Mouse (Mus musculus): ENCODE data around the gene Lcmt2. TPM values are rescaled to one million over a fixed set of nuclear protein-coding genes. Genes with fewer than 3 reads are reported as not detected.

The Lcmt2 gene
- polyA plus RNA-seq (2012; rRNA removed) = 3.6 and 4.1 TPM in 2 replicates
- polyA plus RNA-seq (2014; fragmentation: Nextera tagmentation; extraction: Ambion mirVana) = 8.4 and 8.9 TPM in 2 replicates

DNA sequence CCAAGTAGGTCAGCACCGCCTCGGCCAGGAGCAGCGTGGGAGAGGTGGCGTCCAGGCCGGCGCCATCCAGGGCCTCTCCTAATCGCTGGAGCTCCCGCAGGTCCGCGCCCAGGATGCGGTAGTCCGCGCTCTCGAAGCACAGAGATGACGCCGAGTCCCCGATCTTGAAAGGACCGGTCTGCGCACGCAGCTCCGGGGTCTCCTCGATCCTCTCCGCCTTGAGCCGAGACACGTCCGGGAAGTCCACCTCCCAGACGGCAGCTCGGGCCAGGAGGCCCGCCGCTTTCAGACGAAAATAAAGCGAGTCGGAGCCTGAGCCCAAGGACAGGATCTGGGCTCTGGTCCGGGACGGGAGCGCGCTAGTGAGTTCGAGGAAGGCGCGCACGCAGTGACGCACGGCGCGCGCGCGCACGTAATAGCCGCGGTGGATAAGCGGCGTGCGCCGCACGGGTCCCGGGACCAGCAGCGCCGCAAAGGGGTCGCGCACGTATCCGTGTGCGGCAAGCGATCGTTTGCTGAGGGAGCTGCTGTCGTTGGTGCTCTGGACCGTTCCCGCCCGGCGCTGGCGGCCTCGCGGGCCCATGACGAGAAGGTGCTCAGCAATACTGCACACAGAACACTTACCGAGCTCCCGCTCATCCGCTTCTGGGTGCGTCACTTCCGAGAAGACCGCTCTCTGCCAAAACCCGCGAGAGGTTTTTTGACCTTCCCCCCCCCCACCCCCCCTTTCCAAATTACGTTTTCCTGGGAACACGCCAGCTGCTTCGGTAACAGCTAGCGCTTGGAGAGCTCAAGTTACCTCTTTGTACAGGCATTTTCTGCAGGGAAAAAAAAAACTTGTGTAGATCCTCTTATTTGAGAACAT is at the start of gene Lcmt2, which contains the start of gene Adal:
Lcmt2 (minus strand) TSS at position 636 of the 865 bp plus-strand sequence.
Adal (plus strand) TSS at position 411 of the 865 bp plus-strand sequence.
- H3K4me3 ChIP-seq (ENCODE audit: insufficient read depth in 1 of 2, low read depth in 2 of 2, low read length in 2 of 2) = peak within 1 kb of the TSS; percentile 77 to 89
- peak; percentile 98 for ATAC-seq (ENCODE audit: insufficient read depth)
- no peaks in the 10 kb centered on the region for H3K9me3 ChIP-seq (ENCODE audit: control insufficient read depth, low read length)
- peak; percentile 76 to 84 (median 76) for DNase-seq (ENCODE audit: low read depth in 3 of 3, low spot score in 3 of 3)
- peak within 1 kb of the TSS; percentile 90 for H3K9ac ChIP-seq (replicated peaks)
- TF ChIP-seq EP300 (IDR thresholded peaks at IDR 0.05; ENCODE audit: low read depth) = peak; percentile 47
- TF ChIP-seq CTCF (IDR thresholded peaks at IDR 0.05; ENCODE audit: low read depth) = no peak
- peaks cover 15 to 20% of the 10 kb centered on the region in 2 experiments for H3K4me1 ChIP-seq (replicated peaks; ENCODE audit: control insufficient read depth in 2 of 2, insufficient read depth in 2 of 2, low read length in 1 of 2)
- WGBS (ENCODE audit: insufficient replicate concordance) = under 1% methylated on average over 82 of the region's 87 CpGs
- peaks cover 8% of the 10 kb centered on the region; the same call in 1 of the 2 replicates for H3K36me3 ChIP-seq (replicated peaks; ENCODE audit: control insufficient read depth, insufficient read depth, low read depth)
- H3K27me3 ChIP-seq (ENCODE audit: control insufficient read depth, insufficient read depth, low read length) = no peaks in the 10 kb centered on the region
- H3K27ac ChIP-seq = peak within 1 kb of the TSS; percentile 52
- H3K4me2 ChIP-seq (ENCODE audit: low read depth) = peak within 1 kb of the TSS; percentile 98

DNA sequence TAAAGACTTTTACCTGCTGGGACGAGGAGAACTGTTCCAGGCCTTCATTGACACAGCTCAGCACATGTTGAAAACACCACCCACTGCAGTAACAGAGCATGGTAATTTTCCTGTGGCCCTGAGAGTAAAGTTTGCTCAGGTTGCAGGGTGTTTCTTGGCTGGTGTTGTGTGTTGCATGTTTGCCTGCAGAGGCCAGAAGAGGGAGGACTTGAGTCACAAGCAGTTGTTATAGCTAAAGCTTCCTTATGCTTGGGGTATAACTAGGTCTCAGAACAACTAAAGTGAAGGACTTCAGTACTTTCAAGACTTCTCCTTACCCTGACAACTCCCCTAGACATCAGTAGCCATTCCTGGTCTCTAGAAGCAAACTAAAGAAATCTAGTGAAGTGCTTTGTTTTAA is 48.1 kb upstream of the Lcmt2 start:
- 69% methylated on average over 1 of the region's 1 CpGs for WGBS (ENCODE audit: insufficient replicate concordance)
- H3K36me3 ChIP-seq (replicated peaks; ENCODE audit: control insufficient read depth, insufficient read depth, low read depth) = peaks cover 66% of the 10 kb centered on the region
- H3K4me1 ChIP-seq (replicated peaks; ENCODE audit: control insufficient read depth in 2 of 2, insufficient read depth in 2 of 2, low read length in 1 of 2) = no peaks in the 10 kb centered on the region
- no peak overlapping the region for H3K9ac ChIP-seq (replicated peaks)
- H3K4me3 ChIP-seq (ENCODE audit: insufficient read depth in 1 of 2, low read depth in 2 of 2, low read length in 2 of 2) = no peak overlapping the region
- TF ChIP-seq EP300 (IDR thresholded peaks at IDR 0.05; ENCODE audit: low read depth) (no peak), CTCF (IDR thresholded peaks at IDR 0.05; ENCODE audit: low read depth) (peak; percentile 36; the same call in 1 of the 2 replicates)
- no peaks in the 10 kb centered on the region for H3K27me3 ChIP-seq (ENCODE audit: control insufficient read depth, insufficient read depth, low read length)
- no peak for ATAC-seq (ENCODE audit: insufficient read depth)
- H3K27ac ChIP-seq = no peak overlapping the region
- no peak for DNase-seq (ENCODE audit: low read depth in 3 of 3, low spot score in 3 of 3)
- no peaks in the 10 kb centered on the region for H3K9me3 ChIP-seq (ENCODE audit: control insufficient read depth, low read length)
- H3K4me2 ChIP-seq (ENCODE audit: low read depth) = no peak overlapping the region

DNA sequence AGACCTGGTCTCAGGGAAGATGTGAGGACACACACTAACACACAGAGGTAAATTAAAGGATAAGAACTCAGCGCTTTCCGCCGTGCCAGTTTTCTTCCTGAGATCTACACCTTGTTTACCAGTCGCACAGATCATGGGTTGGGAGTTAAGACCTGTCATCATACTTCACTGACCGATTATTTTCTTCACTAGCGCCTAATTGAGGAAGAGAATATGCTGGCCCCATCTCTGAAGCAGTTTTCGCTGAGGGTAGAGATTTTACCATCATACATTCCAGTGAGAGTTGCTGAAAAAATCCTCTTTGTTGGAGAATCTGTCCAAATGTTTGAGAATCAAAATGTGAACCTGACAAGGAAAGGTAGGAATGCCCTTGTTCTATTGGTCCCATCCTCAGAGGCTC is 43.7 kb upstream of the Lcmt2 start:
- no peak overlapping the region for H3K9ac ChIP-seq (replicated peaks)
- TF ChIP-seq EP300 (IDR thresholded peaks at IDR 0.05; ENCODE audit: low read depth) (no peak), CTCF (IDR thresholded peaks at IDR 0.05; ENCODE audit: low read depth) (no peak)
- no peak overlapping the region for H3K27ac ChIP-seq
- peaks cover 40% of the 10 kb centered on the region for H3K36me3 ChIP-seq (replicated peaks; ENCODE audit: control insufficient read depth, insufficient read depth, low read depth)
- ATAC-seq (ENCODE audit: insufficient read depth) (no peak), DNase-seq (ENCODE audit: low read depth in 3 of 3, low spot score in 3 of 3) (no peak)
- 89% methylated on average over 7 of the region's 7 CpGs for WGBS (ENCODE audit: insufficient replicate concordance)
- H3K4me3 ChIP-seq (ENCODE audit: insufficient read depth in 1 of 2, low read depth in 2 of 2, low read length in 2 of 2) = no peak overlapping the region
- H3K4me2 ChIP-seq (ENCODE audit: low read depth) = no peak overlapping the region
- no peaks in the 10 kb centered on the region for H3K9me3 ChIP-seq (ENCODE audit: control insufficient read depth, low read length)
- no peaks in the 10 kb centered on the region for H3K4me1 ChIP-seq (replicated peaks; ENCODE audit: control insufficient read depth in 2 of 2, insufficient read depth in 2 of 2, low read length in 1 of 2)
- no peaks in the 10 kb centered on the region for H3K27me3 ChIP-seq (ENCODE audit: control insufficient read depth, insufficient read depth, low read length)

DNA sequence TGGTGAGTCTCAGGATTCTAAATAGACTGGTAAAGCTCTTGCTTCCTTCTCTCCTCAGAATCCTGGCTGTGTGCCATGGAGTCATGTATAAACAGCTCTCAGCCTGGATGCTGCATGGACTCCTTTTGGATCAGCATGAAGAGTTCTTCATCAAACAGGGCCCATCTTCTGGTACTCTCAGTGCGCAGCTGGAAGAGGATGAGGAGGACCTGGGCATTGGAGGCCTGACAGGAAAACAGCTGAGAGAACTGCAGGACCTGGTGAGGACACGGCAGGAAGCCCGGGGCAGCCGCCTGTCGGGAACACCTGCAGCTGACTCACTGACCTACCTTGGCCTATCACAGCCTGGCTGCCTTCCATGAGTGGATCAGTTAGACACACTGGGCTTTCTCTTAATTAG is 43.0 kb upstream of the Lcmt2 start:
- ATAC-seq (ENCODE audit: insufficient read depth) = no peak

DNA sequence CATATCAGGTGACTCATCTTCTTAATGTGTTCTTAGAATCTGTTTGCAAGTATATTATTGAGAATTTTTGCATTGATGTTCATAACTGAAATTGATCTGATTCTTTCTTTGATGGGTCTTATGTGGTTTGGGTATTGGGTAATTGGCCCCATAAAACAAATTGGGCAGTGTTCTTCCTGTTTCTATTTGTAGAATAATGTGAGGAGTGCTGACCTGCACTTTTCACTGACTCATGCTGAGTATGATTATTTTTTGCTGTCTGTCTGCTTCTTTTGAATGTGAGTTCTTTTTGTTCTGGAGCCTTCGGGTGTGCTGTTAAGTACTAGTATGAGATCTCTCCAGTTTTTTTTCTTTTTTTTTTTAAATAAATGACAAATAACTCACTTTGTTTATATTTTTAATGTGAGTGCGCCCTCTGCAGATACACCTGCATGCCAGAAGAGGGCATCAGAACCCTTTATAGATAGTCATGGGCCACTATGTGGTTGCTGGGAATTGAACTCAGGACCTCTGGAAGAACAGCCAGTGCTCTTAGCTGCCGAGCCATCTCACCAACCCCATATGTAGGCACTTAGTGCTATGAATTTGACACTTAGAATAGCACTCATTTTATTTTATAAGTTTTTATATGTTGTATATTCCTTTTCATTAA is 38.5 kb upstream of the Lcmt2 start:
- WGBS (ENCODE audit: insufficient replicate concordance) = 73% methylated on average over 3 of the region's 3 CpGs
- ATAC-seq (ENCODE audit: insufficient read depth) (no peak), DNase-seq (ENCODE audit: low read depth in 3 of 3, low spot score in 3 of 3) (no peak)
- Histone ChIP-seq H3K27ac (no peak overlapping the region), H3K4me3 (ENCODE audit: insufficient read depth in 1 of 2, low read depth in 2 of 2, low read length in 2 of 2) (no peak overlapping the region), H3K36me3 (replicated peaks; ENCODE audit: control insufficient read depth, insufficient read depth, low read depth) (peaks cover 44% of the 10 kb centered on the region), H3K4me2 (ENCODE audit: low read depth) (no peak overlapping the region), H3K9me3 (ENCODE audit: control insufficient read depth, low read length) (no peaks in the 10 kb centered on the region), H3K4me1 (replicated peaks; ENCODE audit: control insufficient read depth in 2 of 2, insufficient read depth in 2 of 2, low read length in 1 of 2) (no peaks in the 10 kb centered on the region), H3K27me3 (ENCODE audit: control insufficient read depth, insufficient read depth, low read length) (no peaks in the 10 kb centered on the region), H3K9ac (replicated peaks) (no peak overlapping the region)
- TF ChIP-seq CTCF (IDR thresholded peaks at IDR 0.05; ENCODE audit: low read depth) (peak; percentile 63), EP300 (IDR thresholded peaks at IDR 0.05; ENCODE audit: low read depth) (no peak)

More for the DNA sequence above, 43.0 kb upstream of the Lcmt2 start:
- H3K27ac ChIP-seq = no peak overlapping the region
- no peaks in the 10 kb centered on the region for H3K9me3 ChIP-seq (ENCODE audit: control insufficient read depth, low read length)
- TF ChIP-seq CTCF (IDR thresholded peaks at IDR 0.05; ENCODE audit: low read depth) (no peak), EP300 (IDR thresholded peaks at IDR 0.05; ENCODE audit: low read depth) (no peak)
- H3K4me1 ChIP-seq (replicated peaks; ENCODE audit: control insufficient read depth in 2 of 2, insufficient read depth in 2 of 2, low read length in 1 of 2) = no peaks in the 10 kb centered on the region
- H3K27me3 ChIP-seq (ENCODE audit: control insufficient read depth, insufficient read depth, low read length) = no peaks in the 10 kb centered on the region
- peaks cover 40% of the 10 kb centered on the region for H3K36me3 ChIP-seq (replicated peaks; ENCODE audit: control insufficient read depth, insufficient read depth, low read depth)
- H3K9ac ChIP-seq (replicated peaks) = no peak overlapping the region
- no peak for DNase-seq (ENCODE audit: low read depth in 3 of 3, low spot score in 3 of 3)
- no peak overlapping the region for H3K4me2 ChIP-seq (ENCODE audit: low read depth)
- WGBS (ENCODE audit: insufficient replicate concordance) = 85% methylated on average over 5 of the region's 5 CpGs
- H3K4me3 ChIP-seq (ENCODE audit: insufficient read depth in 1 of 2, low read depth in 2 of 2, low read length in 2 of 2) = no peak overlapping the region
